Mouse (Mus musculus) CD4-positive, CD25-positive, alpha-beta regulatory T cell, adult 4 months (primary cell): ENCODE measurements at regions not wholly inside any gene's neighbourhood (a gene's known extent, or its start where the extent isn't known, plus 50 kb on each side); places are given as distances from the start of the nearest gene placed in this dataset.

Experiments
- ATAC-seq: one replicate; pipeline ENCODE4 v1.8.0; 2017

- ATAC-seq = no peak
Observed at GRCm38 (mm10) chr2:179277887-179278282, 164.3 kb upstream of the Cdh4 start.

GRCm38 (mm10) chr2:179282276-179282675 lies 160.0 kb upstream of the Cdh4 start:
- ATAC-seq = no peak

- ATAC-seq = no peak
Observed at GRCm38 (mm10) chr2:179290394-179290793, 151.8 kb upstream of the Cdh4 start.

DNA sequence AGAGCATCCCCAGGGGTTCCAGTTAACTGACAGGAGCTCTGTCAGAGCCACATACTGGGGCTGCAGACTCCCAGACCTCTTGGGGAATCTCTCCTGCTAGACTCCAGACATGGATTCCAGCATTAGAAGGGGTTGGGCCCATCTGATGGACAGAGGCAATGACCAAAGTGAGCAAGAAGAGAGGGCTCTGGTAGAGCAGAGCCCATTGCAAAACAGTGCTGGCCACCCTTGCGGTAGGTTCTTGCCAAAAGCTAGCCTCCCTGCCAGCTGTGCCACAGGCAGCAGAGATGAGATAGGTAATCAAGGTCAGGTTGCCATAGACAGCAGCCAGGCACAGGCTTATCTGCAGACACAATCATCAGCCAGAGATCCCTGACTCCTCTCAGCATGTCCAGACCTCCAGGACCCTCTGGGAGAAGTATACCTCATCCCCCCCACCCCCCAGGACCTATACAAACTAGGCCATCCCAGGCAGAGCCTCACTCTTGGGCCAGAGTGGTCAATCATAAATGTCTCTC lies 151.1 kb upstream of the Cdh4 start:
- ATAC-seq = no peak

DNA sequence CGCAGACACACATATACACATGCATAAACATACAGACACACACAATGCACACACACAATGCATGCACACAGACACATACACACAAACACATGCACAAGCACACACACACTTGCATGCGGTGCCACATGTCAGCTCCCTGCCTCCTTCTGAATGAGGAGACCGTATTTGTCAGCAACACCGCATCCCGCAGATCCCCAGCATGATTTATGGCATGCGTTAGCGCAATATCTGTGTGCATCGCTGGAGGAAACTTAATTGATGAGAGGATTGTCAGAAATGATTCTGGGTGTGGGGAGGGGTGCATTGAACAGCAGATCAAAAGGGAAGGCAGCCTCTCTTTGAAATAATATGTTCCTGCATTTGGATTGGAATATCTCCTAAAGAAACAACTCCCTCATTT lies 150.3 kb upstream of the Cdh4 start:
- ATAC-seq = no peak

- no peak for ATAC-seq
Observed at GRCm38 (mm10) chr2:179292566-179292965, 149.7 kb upstream of the Cdh4 start.

DNA sequence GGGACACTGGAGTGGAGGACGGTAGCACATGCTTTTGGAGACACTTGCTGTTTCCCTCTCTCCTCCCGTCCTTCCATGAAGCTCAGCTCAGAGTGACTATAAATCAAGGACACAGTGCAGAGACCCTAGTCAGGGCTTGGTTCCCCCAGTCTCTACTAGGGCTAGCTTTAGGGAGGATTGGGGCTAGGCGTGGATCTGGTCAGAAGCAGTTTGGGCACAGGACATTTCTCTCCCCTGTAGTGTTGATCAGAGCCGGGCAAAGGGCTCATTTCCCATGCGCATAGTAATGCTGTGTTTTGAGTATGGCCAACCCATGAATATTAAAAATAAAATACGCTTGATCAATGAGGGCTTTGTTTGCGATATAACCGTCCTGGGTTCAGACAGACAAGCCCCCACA lies 149.1 kb upstream of the Cdh4 start:
- no peak for ATAC-seq

DNA sequence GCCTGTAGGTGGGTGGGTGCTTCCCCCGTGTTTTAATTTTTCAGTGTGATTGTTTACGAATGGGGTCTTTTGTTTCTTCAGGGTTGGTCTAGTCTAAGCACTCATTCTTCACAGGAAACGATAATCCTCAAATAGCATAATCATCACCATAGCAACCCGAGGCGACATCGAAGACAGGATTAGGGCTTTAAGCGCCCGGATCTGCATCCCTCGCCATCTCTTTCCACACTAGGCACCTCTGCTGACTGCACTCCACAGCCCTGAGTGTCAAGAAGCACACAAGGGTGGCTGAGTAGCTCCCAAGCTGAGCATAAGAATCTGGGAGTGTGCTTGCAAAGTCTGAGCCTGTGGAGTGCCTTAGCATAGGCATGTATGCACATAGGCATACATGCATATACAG lies 145.2 kb upstream of the Cdh4 start:
- ATAC-seq = no peak

DNA sequence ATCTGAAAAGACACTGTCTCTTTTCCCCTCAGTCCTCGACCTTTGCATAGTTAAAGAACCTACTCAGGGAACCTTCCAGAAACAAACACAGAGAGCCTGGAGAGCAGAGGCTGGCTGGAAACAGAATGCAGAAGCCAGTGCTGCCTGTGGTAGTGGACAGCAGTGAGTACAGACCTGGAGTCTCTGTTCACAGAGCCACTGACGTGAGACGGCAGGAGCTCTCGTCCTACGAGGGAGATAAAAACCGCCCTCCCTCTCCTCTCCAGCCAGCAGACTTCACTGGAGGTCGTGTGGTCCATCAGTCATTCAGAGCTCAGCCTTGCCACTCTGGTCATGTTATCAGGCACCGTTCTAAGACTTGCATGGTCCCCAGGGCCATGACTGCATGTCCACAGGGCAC lies 138.5 kb upstream of the Cdh4 start:
- no peak for ATAC-seq

DNA sequence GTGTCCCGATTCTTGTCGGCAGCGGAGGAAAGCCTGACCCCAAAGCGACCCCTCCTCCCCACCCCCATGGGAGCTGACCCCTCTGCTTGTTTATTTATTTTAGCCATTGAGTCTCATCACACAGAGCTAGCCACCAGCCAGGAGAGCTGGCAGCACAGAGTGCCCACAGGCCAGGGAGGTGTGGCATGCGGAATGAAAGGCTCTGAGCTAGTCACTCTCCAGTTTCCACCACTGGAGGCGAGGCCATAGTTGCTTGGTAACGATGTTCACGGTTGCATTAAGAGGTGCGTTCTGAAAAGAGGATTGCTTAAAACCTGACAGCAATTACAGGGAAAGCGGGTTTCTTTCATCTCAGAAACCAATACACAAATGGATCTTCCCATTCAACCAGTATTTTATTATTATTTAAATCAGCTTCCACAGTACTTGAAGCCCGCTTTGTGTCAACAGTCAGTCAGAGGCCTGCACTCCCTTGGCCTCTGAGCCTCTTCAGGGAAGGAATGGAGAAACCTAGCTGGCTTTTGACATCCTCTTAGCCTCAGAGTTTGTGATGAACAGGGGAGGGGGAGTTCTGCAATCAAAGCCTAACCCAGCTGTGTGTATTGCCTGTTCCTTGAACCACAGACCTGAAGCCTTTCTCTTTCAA lies 134.8 kb upstream of the Cdh4 start:
- ATAC-seq = no peak

- ATAC-seq = no peak
Observed at GRCm38 (mm10) chr2:179307932-179308303, 134.3 kb upstream of the Cdh4 start.

GRCm38 (mm10) chr2:179318046-179318445 lies 124.2 kb upstream of the Cdh4 start:
- ATAC-seq = no peak

DNA sequence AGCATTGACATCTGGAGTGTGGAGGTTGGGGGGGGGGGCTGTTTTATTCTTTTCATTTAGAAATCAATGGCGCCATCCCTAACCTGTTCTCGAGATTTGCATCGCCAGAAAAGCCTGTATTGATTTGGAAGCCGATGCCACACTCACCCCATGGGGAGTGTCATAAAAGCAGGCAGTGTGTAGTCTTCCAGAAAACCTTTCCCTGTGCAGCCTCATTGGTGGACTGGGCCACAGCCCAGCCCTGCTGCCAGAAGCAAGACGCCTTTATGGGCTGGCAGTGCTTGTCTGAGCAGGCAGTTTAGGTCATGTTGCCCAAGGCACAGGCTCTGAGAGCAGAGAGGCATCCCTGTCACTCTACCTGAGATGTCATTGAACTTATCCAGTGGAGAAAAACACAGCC lies 117.0 kb upstream of the Cdh4 start:
- no peak for ATAC-seq

DNA sequence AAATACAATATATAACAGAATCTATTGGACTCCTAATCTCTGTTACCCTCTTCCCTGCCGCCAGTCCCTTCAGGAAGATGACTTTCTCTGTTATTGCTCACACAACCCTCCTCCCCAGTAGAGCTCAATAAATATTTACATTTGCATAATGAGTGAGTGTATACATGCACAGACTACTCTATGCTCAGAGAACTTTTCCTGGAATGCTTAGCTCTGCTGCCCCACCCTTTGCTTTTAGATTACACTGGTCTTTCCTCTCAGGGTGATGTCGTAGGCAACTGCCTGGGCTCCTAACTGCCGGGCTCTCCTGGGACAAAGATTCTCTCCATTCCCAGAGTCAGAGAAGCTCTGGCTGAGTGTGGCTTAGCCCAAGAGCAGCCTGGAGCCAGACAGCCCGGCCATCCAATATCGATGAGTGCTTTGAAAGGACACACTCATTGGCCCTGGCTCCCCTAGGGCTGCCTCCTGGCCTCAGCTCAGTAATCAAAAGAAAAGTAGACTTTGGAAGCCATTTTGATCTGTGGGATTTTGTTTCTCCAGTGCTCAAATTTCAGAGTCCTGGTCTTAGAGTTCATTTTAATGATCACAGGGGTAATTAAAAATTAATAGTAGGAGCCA lies 109.2 kb upstream of the Cdh4 start:
- no peak for ATAC-seq

- no peak for ATAC-seq
Observed at GRCm38 (mm10) chr2:179333587-179333986, 108.6 kb upstream of the Cdh4 start.

DNA sequence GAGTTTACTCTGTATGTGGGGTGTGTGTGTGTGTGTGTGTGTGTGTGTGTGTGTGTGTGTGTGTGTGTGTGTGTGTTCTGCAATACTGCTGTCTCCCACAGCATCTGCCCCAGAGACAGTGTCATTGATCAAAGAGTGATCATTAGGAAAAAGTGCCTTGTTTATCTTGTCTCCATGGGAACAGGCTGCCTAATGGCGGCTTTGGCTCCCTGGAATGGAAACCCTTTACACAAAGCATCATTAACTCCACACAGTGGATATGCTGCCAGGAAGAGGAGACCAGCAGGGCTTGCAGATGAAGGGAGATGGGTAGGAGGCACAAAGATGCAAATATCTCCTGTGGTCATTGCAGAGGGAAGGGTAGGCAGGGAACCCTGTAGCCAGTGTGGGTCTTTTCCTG lies 106.0 kb upstream of the Cdh4 start:
- ATAC-seq = no peak

GRCm38 (mm10) chr2:179352676-179353075 lies 89.6 kb upstream of the Cdh4 start:
- ATAC-seq = no peak

GRCm38 (mm10) chr2:179354866-179355265 lies 87.4 kb upstream of the Cdh4 start:
- ATAC-seq = no peak

GRCm38 (mm10) chr2:179370882-179371546 lies 71.2 kb upstream of the Cdh4 start:
- ATAC-seq = no peak

- no peak for ATAC-seq
Observed at GRCm38 (mm10) chr2:179371553-179371952, 70.7 kb upstream of the Cdh4 start.

DNA sequence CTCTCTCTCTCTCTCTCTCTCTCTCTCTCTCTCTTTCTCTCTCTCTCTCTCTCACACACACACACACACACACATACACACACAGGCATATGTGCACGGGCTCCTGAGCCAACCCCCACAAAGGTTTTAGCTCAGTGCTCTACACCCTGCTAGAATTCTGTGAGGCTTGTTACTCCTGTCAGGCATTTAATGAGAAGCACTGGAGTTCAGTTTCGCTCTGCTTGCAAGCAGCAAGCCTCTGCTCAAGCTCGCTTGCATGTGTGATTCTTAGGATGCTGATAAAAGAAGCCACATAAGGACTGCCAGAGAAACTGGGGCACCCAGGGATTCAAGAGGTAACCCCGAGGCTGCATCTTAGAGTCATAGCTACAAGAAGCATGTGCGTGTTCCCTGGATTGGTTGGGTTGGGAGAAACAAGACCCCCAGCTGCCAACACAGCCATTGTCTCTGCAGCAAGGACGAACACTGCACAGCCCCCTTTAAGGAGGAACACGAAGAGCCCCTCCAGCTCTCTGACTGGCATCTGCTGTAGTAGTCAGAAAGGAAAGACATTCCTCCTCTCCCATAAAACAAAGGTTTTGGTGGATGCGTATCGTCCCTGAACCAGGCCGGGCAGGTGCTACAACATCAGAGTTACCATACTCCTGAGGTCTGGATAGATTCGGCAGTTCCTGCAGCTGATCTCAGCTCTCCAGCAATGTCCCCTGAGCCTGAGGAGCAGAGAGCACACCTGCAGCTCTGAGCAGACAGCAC lies 62.4 kb upstream of the Cdh4 start:
- ATAC-seq = no peak

- no peak for ATAC-seq
Observed at GRCm38 (mm10) chr2:179380444-179380705, 61.9 kb upstream of the Cdh4 start.

- ATAC-seq = no peak
Observed at GRCm38 (mm10) chr2:179381916-179382315, 60.3 kb upstream of the Cdh4 start.

DNA sequence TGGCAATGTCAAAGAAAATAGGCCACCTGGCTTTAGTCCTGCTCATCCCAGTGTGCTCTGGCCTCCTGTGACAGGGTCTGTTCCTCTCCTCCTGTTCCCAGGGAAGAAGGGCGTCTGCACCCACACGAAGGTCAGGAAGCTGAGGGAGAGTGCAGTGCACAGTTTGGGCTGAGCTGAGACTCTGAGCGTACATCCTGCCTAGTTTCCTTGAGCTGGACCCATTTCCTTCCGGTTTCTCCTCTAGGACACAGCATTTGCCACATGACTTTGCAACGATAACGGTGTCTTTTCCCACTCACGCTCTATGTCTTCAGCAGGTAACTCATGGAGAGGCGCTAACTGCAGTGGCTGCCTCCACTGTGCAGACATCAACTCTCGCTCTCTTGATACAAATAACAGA lies 59.6 kb upstream of the Cdh4 start:
- no peak for ATAC-seq
